Mouse (Mus musculus): ENCODE results near the gene Ttpal. TPM values are rescaled to one million over a fixed set of nuclear protein-coding genes. Genes with fewer than 3 reads are reported as not detected.
A peak's percentile ranks its signal among the peaks of the same experiment; 100 is the strongest.

Ttpal gene
- polyA plus RNA-seq, 1 experiment from 2014 or later = 26.1 TPM

GRCm38 (mm10) chr2:163586384-163587261 is 15.5 kb upstream of the Ttpal start:
- Histone ChIP-seq H3K9ac (ENCODE audit: low read depth, low read length) (no peak overlapping the region), H3K27ac (ENCODE audit: low read depth, low read length) (peak overlapping the region; percentile 4; the same call in 1 of the 2 replicates), H3K36me3 (ENCODE audit: control insufficient read depth, insufficient read depth, low read length) (no peaks in the 10 kb centered on the region), H3K27me3 (replicated peaks; ENCODE audit: control insufficient read depth, insufficient read depth, low read length) (no peaks in the 10 kb centered on the region), H3K4me2 (peak overlapping the region; percentile 10; the same call in 1 of the 2 replicates), H3K9me3 (ENCODE audit: control insufficient read depth, low read length) (no peaks in the 10 kb centered on the region), H3K4me3 (ENCODE audit: low read depth, low read length) (no peak overlapping the region), H3K4me1 (replicated peaks; ENCODE audit: control insufficient read depth, insufficient read depth, low read length) (peaks cover 2% of the 10 kb centered on the region)
- ATAC-seq (replicated peaks; ENCODE audit: low FRiP score) (peak; percentile 57), DNase-seq (ENCODE audit: low spot score) (peak; percentile 59)
- 41% methylated on average over 19 of the region's 19 CpGs for WGBS

GRCm38 (mm10) chr2:163587506-163587905 is 14.6 kb upstream of the Ttpal start:
- no peak overlapping the region for H3K27ac ChIP-seq (ENCODE audit: low read depth, low read length)

GRCm38 (mm10) chr2:163590211-163590610 is 11.9 kb upstream of the Ttpal start:
- no peak overlapping the region for H3K4me3 ChIP-seq (ENCODE audit: low read depth, low read length)
- WGBS = 45% methylated on average over 12 of the region's 12 CpGs

More at GRCm38 (mm10) chr2:163587506-163587905, 14.6 kb upstream of the Ttpal start:
- no peaks in the 10 kb centered on the region for H3K27me3 ChIP-seq (replicated peaks; ENCODE audit: control insufficient read depth, insufficient read depth, low read length)
- H3K36me3 ChIP-seq (ENCODE audit: control insufficient read depth, insufficient read depth, low read length) = no peaks in the 10 kb centered on the region
- DNase-seq (ENCODE audit: low spot score) (no peak), ATAC-seq (replicated peaks; ENCODE audit: low FRiP score) (no peak)
- H3K4me3 ChIP-seq (ENCODE audit: low read depth, low read length) = no peak overlapping the region
- peaks cover 2% of the 10 kb centered on the region for H3K4me1 ChIP-seq (replicated peaks; ENCODE audit: control insufficient read depth, insufficient read depth, low read length)
- no peak overlapping the region for H3K9ac ChIP-seq (ENCODE audit: low read depth, low read length)
- 49% methylated on average over 5 of the region's 5 CpGs for WGBS
- H3K9me3 ChIP-seq (ENCODE audit: control insufficient read depth, low read length) = no peaks in the 10 kb centered on the region
- no peak overlapping the region for H3K4me2 ChIP-seq

GRCm38 (mm10) chr2:163590996-163591395 is 11.1 kb upstream of the Ttpal start:
- H3K4me2 ChIP-seq = no peak overlapping the region
- H3K4me1 ChIP-seq (replicated peaks; ENCODE audit: control insufficient read depth, insufficient read depth, low read length) = peaks cover 13% of the 10 kb centered on the region
- H3K27me3 ChIP-seq (replicated peaks; ENCODE audit: control insufficient read depth, insufficient read depth, low read length) = no peaks in the 10 kb centered on the region
- no peak for ATAC-seq (replicated peaks; ENCODE audit: low FRiP score)
- H3K4me3 ChIP-seq (ENCODE audit: low read depth, low read length) = no peak overlapping the region
- DNase-seq (ENCODE audit: low spot score) = no peak
- H3K27ac ChIP-seq (ENCODE audit: low read depth, low read length) = no peak overlapping the region
- 77% methylated on average over 5 of the region's 5 CpGs for WGBS
- no peak overlapping the region for H3K9ac ChIP-seq (ENCODE audit: low read depth, low read length)
- H3K9me3 ChIP-seq (ENCODE audit: control insufficient read depth, low read length) = no peaks in the 10 kb centered on the region
- no peaks in the 10 kb centered on the region for H3K36me3 ChIP-seq (ENCODE audit: control insufficient read depth, insufficient read depth, low read length)

More at GRCm38 (mm10) chr2:163590211-163590610, 11.9 kb upstream of the Ttpal start:
- Histone ChIP-seq H3K27me3 (replicated peaks; ENCODE audit: control insufficient read depth, insufficient read depth, low read length) (no peaks in the 10 kb centered on the region), H3K9me3 (ENCODE audit: control insufficient read depth, low read length) (no peaks in the 10 kb centered on the region), H3K36me3 (ENCODE audit: control insufficient read depth, insufficient read depth, low read length) (no peaks in the 10 kb centered on the region), H3K4me1 (replicated peaks; ENCODE audit: control insufficient read depth, insufficient read depth, low read length) (peaks cover 12% of the 10 kb centered on the region), H3K27ac (ENCODE audit: low read depth, low read length) (peak overlapping the region; percentile 13; the same call in 1 of the 2 replicates), H3K4me2 (no peak overlapping the region), H3K9ac (ENCODE audit: low read depth, low read length) (no peak overlapping the region)
- no peak for ATAC-seq (replicated peaks; ENCODE audit: low FRiP score)
- DNase-seq (ENCODE audit: low spot score) = no peak

- Histone ChIP-seq H3K27ac (ENCODE audit: low read depth, low read length) (no peak overlapping the region), H3K9ac (ENCODE audit: low read depth, low read length) (no peak overlapping the region), H3K4me3 (ENCODE audit: low read depth, low read length) (no peak overlapping the region), H3K36me3 (ENCODE audit: control insufficient read depth, insufficient read depth, low read length) (no peaks in the 10 kb centered on the region), H3K4me1 (replicated peaks; ENCODE audit: control insufficient read depth, insufficient read depth, low read length) (peaks cover 13% of the 10 kb centered on the region), H3K4me2 (no peak overlapping the region), H3K9me3 (ENCODE audit: control insufficient read depth, low read length) (no peaks in the 10 kb centered on the region), H3K27me3 (replicated peaks; ENCODE audit: control insufficient read depth, insufficient read depth, low read length) (no peaks in the 10 kb centered on the region)
- 63% methylated on average over 1 of the region's 1 CpGs for whole genome bisulfite sequencing
- ATAC-seq (replicated peaks; ENCODE audit: low FRiP score) (no peak), DNase-seq (ENCODE audit: low spot score) (no peak)
Measured at GRCm38 (mm10) chr2:163592084-163592483, 10.0 kb upstream of the Ttpal start.

- H3K9me3 ChIP-seq (ENCODE audit: control insufficient read depth, low read length) = no peaks in the 10 kb centered on the region
- 84% methylated on average over 10 of the region's 10 CpGs for WGBS
- peaks cover 24% of the 10 kb centered on the region for H3K4me1 ChIP-seq (replicated peaks; ENCODE audit: control insufficient read depth, insufficient read depth, low read length)
Measured at GRCm38 (mm10) chr2:163593636-163594282, 8.4 kb upstream of the Ttpal start.

GRCm38 (mm10) chr2:163595119-163595518 is 7.0 kb upstream of the Ttpal start:
- peak overlapping the region; percentile 19 for H3K27ac ChIP-seq (ENCODE audit: low read depth, low read length)
- H3K36me3 ChIP-seq (ENCODE audit: control insufficient read depth, insufficient read depth, low read length) = no peaks in the 10 kb centered on the region
- no peak overlapping the region for H3K9ac ChIP-seq (ENCODE audit: low read depth, low read length)
- DNase-seq (ENCODE audit: low spot score) (no peak), ATAC-seq (replicated peaks; ENCODE audit: low FRiP score) (no peak)
- no peak overlapping the region for H3K4me2 ChIP-seq
- H3K27me3 ChIP-seq (replicated peaks; ENCODE audit: control insufficient read depth, insufficient read depth, low read length) = no peaks in the 10 kb centered on the region
- no peak overlapping the region for H3K4me3 ChIP-seq (ENCODE audit: low read depth, low read length)
- H3K9me3 ChIP-seq (ENCODE audit: control insufficient read depth, low read length) = no peaks in the 10 kb centered on the region
- 22% methylated on average over 2 of the region's 2 CpGs for WGBS
- peaks cover 24% of the 10 kb centered on the region for H3K4me1 ChIP-seq (replicated peaks; ENCODE audit: control insufficient read depth, insufficient read depth, low read length)

More at GRCm38 (mm10) chr2:163593636-163594282, 8.4 kb upstream of the Ttpal start:
- Histone ChIP-seq H3K36me3 (ENCODE audit: control insufficient read depth, insufficient read depth, low read length) (no peaks in the 10 kb centered on the region), H3K27me3 (replicated peaks; ENCODE audit: control insufficient read depth, insufficient read depth, low read length) (no peaks in the 10 kb centered on the region), H3K4me3 (ENCODE audit: low read depth, low read length) (no peak overlapping the region), H3K4me2 (no peak overlapping the region), H3K27ac (ENCODE audit: low read depth, low read length) (no peak overlapping the region), H3K9ac (ENCODE audit: low read depth, low read length) (no peak overlapping the region)
- DNase-seq (ENCODE audit: low spot score) (no peak), ATAC-seq (replicated peaks; ENCODE audit: low FRiP score) (no peak)

GRCm38 (mm10) chr2:163596057-163596872 is 5.8 kb upstream of the Ttpal start:
- Histone ChIP-seq H3K36me3 (ENCODE audit: control insufficient read depth, insufficient read depth, low read length) (no peaks in the 10 kb centered on the region), H3K4me2 (no peak overlapping the region), H3K27me3 (replicated peaks; ENCODE audit: control insufficient read depth, insufficient read depth, low read length) (no peaks in the 10 kb centered on the region), H3K4me3 (ENCODE audit: low read depth, low read length) (no peak overlapping the region), H3K4me1 (replicated peaks; ENCODE audit: control insufficient read depth, insufficient read depth, low read length) (peaks cover 21% of the 10 kb centered on the region), H3K9ac (ENCODE audit: low read depth, low read length) (no peak overlapping the region), H3K9me3 (ENCODE audit: control insufficient read depth, low read length) (no peaks in the 10 kb centered on the region), H3K27ac (ENCODE audit: low read depth, low read length) (peak overlapping the region; percentile 13; the same call in 1 of the 2 replicates)
- DNase-seq (ENCODE audit: low spot score) (no peak), ATAC-seq (replicated peaks; ENCODE audit: low FRiP score) (no peak)
- WGBS = 66% methylated on average over 13 of the region's 13 CpGs
